Mouse (Mus musculus) adrenal gland (tissue): Measurements from ENCODE around the gene Slc2a1.

Experiments used
- intact Hi-C: fragments of 180-260 bp; cut with DNase I; formaldehyde crosslinking; loops from one replicate; pipeline ENCODE4 v1.15.1; 2025
- long read RNA-seq, 2 experiments: library from polyadenylated mRNA; unstranded; transcript quantifications; one replicate each; pipeline ENCODE4 v2.0.0; 2020; ENCODE audit warnings: borderline replicate concordance in 1 of 2; ENCODE audit not compliant: insufficient replicate concordance in 1 of 2

Gene Slc2a1
- long read RNA-seq, experiment 1, transcript Slc2a1-201 (10 exons, 3,260 nt) = major isoform, 5 of 5 reads
- long read RNA-seq, experiment 1, partial matches to known transcripts = 0 of 5 reads
- long read RNA-seq, experiment 1, other reads (novel, unspliced or antisense) = 0 of 5 reads
- long read RNA-seq, experiment 2, partial matches to known transcripts = 1 of 1 reads
- long read RNA-seq, experiment 2, other reads (novel, unspliced or antisense) = 0 of 1 reads

GRCm38 (mm10) chr4:119108495-119109408 lies at the start of gene Slc2a1:
Slc2a1 (plus strand) TSS chr4:119108711.
- intact Hi-C loops = no loop called here

- intact Hi-C loops = no loop called here
Measured at GRCm38 (mm10) chr4:119066791-119067190, 41.7 kb upstream of the Slc2a1 start.

- intact Hi-C loops = no loop called here
Measured at GRCm38 (mm10) chr4:119067204-119067603, 41.3 kb upstream of the Slc2a1 start.

- intact Hi-C loops = no loop called here
Measured at GRCm38 (mm10) chr4:119068918-119069317, 39.6 kb upstream of the Slc2a1 start.

- intact Hi-C loops = no loop called here
Measured at GRCm38 (mm10) chr4:119070181-119070580, 38.3 kb upstream of the Slc2a1 start.

GRCm38 (mm10) chr4:119070959-119071647 lies 37.4 kb upstream of the Slc2a1 start:
- intact Hi-C loops = no loop called here

- intact Hi-C loops = no loop called here
Measured at GRCm38 (mm10) chr4:119071648-119072362, 36.7 kb upstream of the Slc2a1 start.

GRCm38 (mm10) chr4:119072363-119072940 lies 36.1 kb upstream of the Slc2a1 start:
- intact Hi-C loops = no loop called here

- intact Hi-C loops = no loop called here
Measured at GRCm38 (mm10) chr4:119072941-119073451, 35.5 kb upstream of the Slc2a1 start.

GRCm38 (mm10) chr4:119073626-119074025 lies 34.9 kb upstream of the Slc2a1 start:
- intact Hi-C loops = no loop called here

- intact Hi-C loops = no loop called here
Measured at GRCm38 (mm10) chr4:119074596-119074995, 33.9 kb upstream of the Slc2a1 start.

GRCm38 (mm10) chr4:119075273-119075672 lies 33.2 kb upstream of the Slc2a1 start:
- intact Hi-C loops = no loop called here

- intact Hi-C loops = no loop called here
Measured at GRCm38 (mm10) chr4:119076336-119076735, 32.2 kb upstream of the Slc2a1 start.

GRCm38 (mm10) chr4:119077084-119077682 lies 31.3 kb upstream of the Slc2a1 start:
- intact Hi-C loops = no loop called here

GRCm38 (mm10) chr4:119079928-119080327 lies 28.6 kb upstream of the Slc2a1 start:
- intact Hi-C loops = no loop called here

GRCm38 (mm10) chr4:119082740-119083231 lies 25.7 kb upstream of the Slc2a1 start:
- intact Hi-C loops = no loop called here

- intact Hi-C loops = no loop called here
Measured at GRCm38 (mm10) chr4:119088424-119088823, 20.1 kb upstream of the Slc2a1 start.

GRCm38 (mm10) chr4:119093890-119094289 lies 14.6 kb upstream of the Slc2a1 start:
- intact Hi-C loops = no loop called here

- intact Hi-C loops = no loop called here
Measured at GRCm38 (mm10) chr4:119094987-119095386, 13.5 kb upstream of the Slc2a1 start.

- intact Hi-C loops = no loop called here
Measured at GRCm38 (mm10) chr4:119096401-119096800, 12.1 kb upstream of the Slc2a1 start.
